Mouse (Mus musculus): ENCODE data around the gene Prps1l1. TPM values are rescaled to one million over a fixed set of nuclear protein-coding genes. Genes with fewer than 3 reads are reported as not detected.

Gene Prps1l1
- polyA plus RNA-seq (2015; fragmentation: Nextera tagmentation; extraction: Ambion mirVana): 0.09 TPM in 1 of 2 replicates, not detected in the other

- 89% methylated on average over 4 of the region's 4 CpGs for WGBS
- H3K36me3 ChIP-seq: no peaks in the 10 kb centered on the region
- H3K27ac ChIP-seq: no peak within 1 kb of the TSS
- H3K4me1 ChIP-seq (replicated peaks): no peaks in the 10 kb centered on the region
- H3K9me3 ChIP-seq: no peaks in the 10 kb centered on the region
- H3K27me3 ChIP-seq: no peaks in the 10 kb centered on the region
- H3K9ac ChIP-seq (replicated peaks): no peak within 1 kb of the TSS
- H3K4me3 ChIP-seq (replicated peaks): no peak within 1 kb of the TSS
- no peak for ATAC-seq
- H3K4me2 ChIP-seq (replicated peaks): no peak within 1 kb of the TSS
Observed at GRCm38 (mm10) chr12:34984461-34984860, at the start of gene Prps1l1. TSS of gene Prps1l1 (plus strand) at chr12:34984761.

- H3K36me3 ChIP-seq: no peaks in the 10 kb centered on the region
- ATAC-seq: no peak
- H3K27me3 ChIP-seq: no peaks in the 10 kb centered on the region
- WGBS: 92% methylated on average over 1 of the region's 1 CpGs
- H3K9ac ChIP-seq (replicated peaks): no peak overlapping the region
- H3K27ac ChIP-seq: no peak overlapping the region
- no peak overlapping the region for H3K4me3 ChIP-seq (replicated peaks)
- no peak overlapping the region for H3K4me2 ChIP-seq (replicated peaks)
- H3K4me1 ChIP-seq (replicated peaks): no peaks in the 10 kb centered on the region
- H3K9me3 ChIP-seq: 0 out of 2 replicates have a peak, but pooled peaks cover 4% of the 10 kb centered on the region
Observed at GRCm38 (mm10) chr12:34937918-34938317, 46.6 kb upstream of the Prps1l1 start.

- Histone ChIP-seq H3K4me3 (replicated peaks) (no peak overlapping the region), H3K36me3 (no peaks in the 10 kb centered on the region), H3K27me3 (no peaks in the 10 kb centered on the region), H3K4me1 (replicated peaks) (no peaks in the 10 kb centered on the region), H3K27ac (no peak overlapping the region), H3K9me3 (no peaks in the 10 kb centered on the region), H3K9ac (replicated peaks) (no peak overlapping the region), H3K4me2 (replicated peaks) (no peak overlapping the region)
- ATAC-seq: no peak
- 86% methylated on average over 6 of the region's 6 CpGs for WGBS
Observed at GRCm38 (mm10) chr12:34949066-34949706, 35.4 kb upstream of the Prps1l1 start.

- WGBS: 90% methylated on average over 3 of the region's 3 CpGs
- Histone ChIP-seq H3K9ac (replicated peaks) (no peak overlapping the region), H3K4me1 (replicated peaks) (no peaks in the 10 kb centered on the region), H3K27ac (no peak overlapping the region), H3K4me2 (replicated peaks) (no peak overlapping the region), H3K4me3 (replicated peaks) (no peak overlapping the region), H3K27me3 (no peaks in the 10 kb centered on the region), H3K9me3 (no peaks in the 10 kb centered on the region), H3K36me3 (no peaks in the 10 kb centered on the region)
- ATAC-seq: no peak
Observed at GRCm38 (mm10) chr12:34975991-34976390, 8.6 kb upstream of the Prps1l1 start.

- Histone ChIP-seq H3K4me1 (replicated peaks) (no peaks in the 10 kb centered on the region), H3K4me2 (replicated peaks) (no peak overlapping the region), H3K27me3 (no peaks in the 10 kb centered on the region), H3K4me3 (replicated peaks) (no peak overlapping the region), H3K36me3 (no peaks in the 10 kb centered on the region), H3K9me3 (no peaks in the 10 kb centered on the region), H3K9ac (replicated peaks) (no peak overlapping the region), H3K27ac (no peak overlapping the region)
- ATAC-seq: no peak
- WGBS: 87% methylated on average over 5 of the region's 5 CpGs
Observed at GRCm38 (mm10) chr12:34985865-34986264, 1.3 kb downstream of the Prps1l1 start.

- H3K27ac ChIP-seq: no peak overlapping the region
- no peaks in the 10 kb centered on the region for H3K27me3 ChIP-seq
- 85% methylated on average over 7 of the region's 7 CpGs for WGBS
- no peaks in the 10 kb centered on the region for H3K36me3 ChIP-seq
- H3K9ac ChIP-seq (replicated peaks): no peak overlapping the region
- H3K9me3 ChIP-seq: no peaks in the 10 kb centered on the region; the same call in 1 of the 2 replicates
- H3K4me3 ChIP-seq (replicated peaks): no peak overlapping the region
- no peaks in the 10 kb centered on the region for H3K4me1 ChIP-seq (replicated peaks)
- H3K4me2 ChIP-seq (replicated peaks): no peak overlapping the region
- ATAC-seq: no peak
Observed at GRCm38 (mm10) chr12:34989537-34990200, 5.1 kb downstream of the Prps1l1 start.

GRCm38 (mm10) chr12:34990387-34990786 lies 5.8 kb downstream of the Prps1l1 start:
- Histone ChIP-seq H3K4me2 (replicated peaks) (no peak overlapping the region), H3K27ac (no peak overlapping the region), H3K4me3 (replicated peaks) (no peak overlapping the region), H3K9ac (replicated peaks) (no peak overlapping the region), H3K36me3 (no peaks in the 10 kb centered on the region), H3K9me3 (no peaks in the 10 kb centered on the region; the same call in 1 of the 2 replicates), H3K4me1 (replicated peaks) (no peaks in the 10 kb centered on the region), H3K27me3 (no peaks in the 10 kb centered on the region)
- 87% methylated on average over 4 of the region's 4 CpGs for whole genome bisulfite sequencing
- no peak for ATAC-seq

GRCm38 (mm10) chr12:34991900-34992299 lies 7.3 kb downstream of the Prps1l1 start:
- H3K27ac ChIP-seq: no peak overlapping the region
- no peaks in the 10 kb centered on the region for H3K4me1 ChIP-seq (replicated peaks)
- ATAC-seq: no peak
- no peaks in the 10 kb centered on the region for H3K27me3 ChIP-seq
- H3K9me3 ChIP-seq: no peaks in the 10 kb centered on the region; the same call in 1 of the 2 replicates
- WGBS: 85% methylated on average over 2 of the region's 2 CpGs
- H3K4me2 ChIP-seq (replicated peaks): no peak overlapping the region
- H3K4me3 ChIP-seq (replicated peaks): no peak overlapping the region
- no peak overlapping the region for H3K9ac ChIP-seq (replicated peaks)
- no peaks in the 10 kb centered on the region for H3K36me3 ChIP-seq

GRCm38 (mm10) chr12:34997597-34998182 lies 13.1 kb downstream of the Prps1l1 start:
- ATAC-seq: no peak
- 94% methylated on average over 3 of the region's 3 CpGs for WGBS
- no peaks in the 10 kb centered on the region for H3K4me1 ChIP-seq (replicated peaks)
- no peak overlapping the region for H3K4me3 ChIP-seq (replicated peaks)
- H3K27me3 ChIP-seq: no peaks in the 10 kb centered on the region
- no peaks in the 10 kb centered on the region for H3K36me3 ChIP-seq
- H3K9me3 ChIP-seq: no peaks in the 10 kb centered on the region; the same call in 1 of the 2 replicates
- no peak overlapping the region for H3K27ac ChIP-seq
- no peak overlapping the region for H3K4me2 ChIP-seq (replicated peaks)
- H3K9ac ChIP-seq (replicated peaks): no peak overlapping the region

- no peak for ATAC-seq
- no peaks in the 10 kb centered on the region for H3K27me3 ChIP-seq
- no peaks in the 10 kb centered on the region; the same call in 1 of the 2 replicates for H3K9me3 ChIP-seq
- H3K9ac ChIP-seq (replicated peaks): no peak overlapping the region
- no peak overlapping the region for H3K4me2 ChIP-seq (replicated peaks)
- WGBS: 78% methylated on average over 12 of the region's 12 CpGs
- no peak overlapping the region for H3K27ac ChIP-seq
- no peaks in the 10 kb centered on the region for H3K4me1 ChIP-seq (replicated peaks)
- H3K36me3 ChIP-seq: no peaks in the 10 kb centered on the region
- H3K4me3 ChIP-seq (replicated peaks): no peak overlapping the region
Observed at GRCm38 (mm10) chr12:34998778-34999467, 14.4 kb downstream of the Prps1l1 start.

GRCm38 (mm10) chr12:35000323-35000722 lies 15.8 kb downstream of the Prps1l1 start:
- no peak overlapping the region for H3K9ac ChIP-seq (replicated peaks)
- no peak for ATAC-seq
- H3K9me3 ChIP-seq: no peaks in the 10 kb centered on the region
- H3K4me2 ChIP-seq (replicated peaks): no peak overlapping the region
- H3K36me3 ChIP-seq: no peaks in the 10 kb centered on the region
- WGBS: 66% methylated on average over 4 of the region's 4 CpGs
- no peak overlapping the region for H3K4me3 ChIP-seq (replicated peaks)
- H3K4me1 ChIP-seq (replicated peaks): no peaks in the 10 kb centered on the region
- no peak overlapping the region for H3K27ac ChIP-seq
- H3K27me3 ChIP-seq: no peaks in the 10 kb centered on the region

GRCm38 (mm10) chr12:35005748-35006147 lies 21.2 kb downstream of the Prps1l1 start:
- H3K9me3 ChIP-seq: no peaks in the 10 kb centered on the region
- H3K4me2 ChIP-seq (replicated peaks): no peak overlapping the region
- no peak for ATAC-seq

More at GRCm38 (mm10) chr12:35005748-35006147, 21.2 kb downstream of the Prps1l1 start:
- Histone ChIP-seq H3K27me3 (no peaks in the 10 kb centered on the region), H3K4me3 (replicated peaks) (no peak overlapping the region), H3K27ac (no peak overlapping the region), H3K4me1 (replicated peaks) (peaks cover 13% of the 10 kb centered on the region), H3K9ac (replicated peaks) (no peak overlapping the region), H3K36me3 (no peaks in the 10 kb centered on the region)
